Mouse (Mus musculus) limb, embryonic 12.5 days (tissue): ENCODE results near the gene Zfp771. TPM values are rescaled to one million over a fixed set of nuclear protein-coding genes. Genes with fewer than 3 reads are reported as not detected.

Experiments
- ATAC-seq: fragments of 200-750 bp; cut with Nextera tagmentation; 2 replicates; pipeline ENCODE4 v1.8.0; 2017; ENCODE audit warnings: low read depth, moderate TSS enrichment; ENCODE audit not compliant: insufficient number of reproducible peaks, insufficient read depth, low FRiP score, low TSS enrichment
- H3K27ac ChIP-seq: fragments of 300-500 bp; sonication (generic); 2 replicates; pipeline ENCODE4 v1.5.1; 2016; ENCODE audit warnings: mild to moderate bottlenecking, moderate library complexity
- H3K27me3 ChIP-seq: fragments of 300-500 bp; sonication (generic); 2 replicates; pipeline ENCODE4 v1.6.1; 2016; ENCODE audit warnings: mild to moderate bottlenecking, moderate library complexity
- H3K36me3 ChIP-seq: fragments of 300-500 bp; sonication (generic); 2 replicates; pipeline ENCODE4 v1.6.1; 2016; ENCODE audit warnings: mild to moderate bottlenecking, moderate library complexity
- H3K4me1 ChIP-seq: fragments of 300-500 bp; sonication (generic); replicated peaks from 2 replicates; pipeline ENCODE4 v1.6.1; 2016
- H3K4me2 ChIP-seq: fragments of 300-500 bp; sonication (generic); 2 replicates; pipeline ENCODE4 v1.6.1; 2016; ENCODE audit warnings: mild to moderate bottlenecking, moderate library complexity
- H3K4me3 ChIP-seq: fragments of 300-500 bp; sonication (generic); replicated peaks from 2 replicates; pipeline ENCODE4 v1.5.1; 2016; ENCODE audit warnings: mild to moderate bottlenecking
- H3K9ac ChIP-seq: fragments of 300-500 bp; sonication (generic); replicated peaks from 2 replicates; pipeline ENCODE4 v1.6.1; 2016; ENCODE audit warnings: mild to moderate bottlenecking, moderate library complexity
- H3K9me3 ChIP-seq: fragments of 300-500 bp; sonication (generic); 2 replicates; pipeline ENCODE4 v1.6.1; 2016; ENCODE audit warnings: mild to moderate bottlenecking, moderate library complexity
- WGBS: fragments of 180-500 bp; shearing (Covaris S2); methylation state at CpG from one replicate; pipeline ENCODE4 v1.1.7; 2016; 5-methylcytosine and 5-hydroxymethylcytosine counted together
- polyA plus RNA-seq: library from polyadenylated mRNA; unstranded; fragments of >200 nt; fragmentation: Nextera tagmentation; extraction: Ambion mirVana; gene quantifications from 2 replicates; pipeline ENCODE4 v1.2.1, GENCODE M21; 2016

The Zfp771 gene
- polyA plus RNA-seq, 1 experiment from 2014 or later, result 84.1 TPM

DNA sequence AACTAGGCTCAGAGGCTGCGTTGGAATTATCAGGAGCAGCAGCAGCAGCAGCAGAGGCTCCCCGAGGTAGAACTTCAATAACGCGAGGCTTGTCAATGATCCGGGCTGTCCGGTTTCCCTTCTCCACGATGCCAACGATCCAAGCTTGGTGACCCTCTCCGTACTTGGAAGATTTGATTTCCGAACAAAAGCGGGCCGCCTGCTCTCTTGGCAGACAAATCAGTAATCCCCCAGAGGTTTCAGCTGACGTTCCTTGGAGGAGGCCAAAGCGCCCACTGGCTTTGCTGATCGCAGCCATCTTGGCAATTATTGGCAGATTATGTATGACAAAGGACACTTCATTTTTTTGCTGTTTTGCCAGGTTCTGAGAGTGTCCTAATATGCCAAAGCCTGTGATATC, 28.5 kb downstream of the Zfp771 start:
- H3K36me3 ChIP-seq, result peaks cover 38% of the 10 kb centered on the region
- H3K27ac ChIP-seq, result no peak overlapping the region
- no peak overlapping the region for H3K4me3 ChIP-seq
- peaks cover 15% of the 10 kb centered on the region; the same call in 1 of the 2 replicates for H3K9me3 ChIP-seq
- no peak overlapping the region for H3K9ac ChIP-seq
- no peak for ATAC-seq
- peak overlapping the region; percentile 93 for H3K4me2 ChIP-seq
- WGBS, result 98% methylated on average over 15 of the region's 15 CpGs
- H3K27me3 ChIP-seq, result no peaks in the 10 kb centered on the region
- peaks cover 12% of the 10 kb centered on the region for H3K4me1 ChIP-seq

DNA sequence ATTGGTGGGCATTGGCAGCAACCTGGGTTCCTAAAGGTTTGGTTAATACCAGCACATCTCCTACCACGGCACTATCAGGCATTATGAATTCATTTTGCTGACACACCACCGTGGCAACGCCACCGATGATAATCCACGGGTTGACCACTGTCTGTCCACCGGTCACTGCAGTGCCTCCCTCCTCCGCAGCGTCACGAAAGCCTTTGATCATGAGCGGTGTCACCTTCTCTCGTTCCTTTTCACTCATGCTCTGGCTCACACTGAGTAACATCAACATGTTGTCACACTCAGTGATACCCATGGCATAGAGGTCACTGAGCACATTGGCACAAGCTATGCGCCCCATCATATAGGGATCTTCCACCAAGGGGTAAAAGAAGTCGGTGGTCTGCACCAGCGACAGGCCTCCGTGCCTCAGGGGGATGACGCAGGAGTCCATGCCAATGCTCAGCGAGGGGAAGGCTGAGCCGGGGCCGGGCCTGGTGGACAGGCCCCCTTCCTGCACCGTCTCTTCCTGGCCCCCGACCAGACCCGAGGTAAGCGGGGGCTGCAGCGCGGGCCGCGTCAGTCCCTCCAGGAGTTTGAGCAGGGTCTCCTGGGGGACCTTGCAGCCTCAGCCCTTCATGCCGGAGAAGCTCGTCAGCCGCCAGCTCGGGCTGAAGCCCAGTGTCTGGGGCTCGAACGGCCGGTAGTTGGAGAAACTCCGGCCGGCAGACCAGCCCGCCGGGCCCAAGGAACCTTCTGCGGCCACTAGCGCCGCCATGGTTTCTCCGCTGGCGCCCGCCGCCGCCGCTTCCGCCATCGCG, 29.2 kb downstream of the Zfp771 start:
- peak; percentile 83 for ATAC-seq
- Histone ChIP-seq H3K4me1 (peaks cover 12% of the 10 kb centered on the region), H3K27ac (peak overlapping the region; percentile 90), H3K9ac (peak overlapping the region; percentile 90), H3K9me3 (peaks cover 12% of the 10 kb centered on the region; the same call in 1 of the 2 replicates), H3K4me3 (peak overlapping the region; percentile 90), H3K36me3 (peaks cover 38% of the 10 kb centered on the region), H3K27me3 (no peaks in the 10 kb centered on the region), H3K4me2 (peak overlapping the region; percentile 93)
- WGBS, result 17% methylated on average over 50 of the region's 50 CpGs

- H3K4me3 ChIP-seq, result peak within 1 kb of the TSS; percentile 90
- H3K36me3 ChIP-seq, result peaks cover 31% of the 10 kb centered on the region
- peaks cover 3% of the 10 kb centered on the region; the same call in 1 of the 2 replicates for H3K9me3 ChIP-seq
- no peaks in the 10 kb centered on the region for H3K27me3 ChIP-seq
- peak; percentile 86 for ATAC-seq
- WGBS, result 4% methylated on average over 39 of the region's 39 CpGs
- H3K4me2 ChIP-seq, result peak within 1 kb of the TSS; percentile 93
- H3K4me1 ChIP-seq, result peaks cover 12% of the 10 kb centered on the region
- H3K9ac ChIP-seq, result peak within 1 kb of the TSS; percentile 90
- peak within 1 kb of the TSS; percentile 90 for H3K27ac ChIP-seq
Measured at GRCm38 (mm10) chr7:127273925-127274789, 30.1 kb downstream of the Zfp771 start, which contains the start of gene Sephs2. Gene Sephs2, minus strand, starts transcription at chr7:127274055.

DNA sequence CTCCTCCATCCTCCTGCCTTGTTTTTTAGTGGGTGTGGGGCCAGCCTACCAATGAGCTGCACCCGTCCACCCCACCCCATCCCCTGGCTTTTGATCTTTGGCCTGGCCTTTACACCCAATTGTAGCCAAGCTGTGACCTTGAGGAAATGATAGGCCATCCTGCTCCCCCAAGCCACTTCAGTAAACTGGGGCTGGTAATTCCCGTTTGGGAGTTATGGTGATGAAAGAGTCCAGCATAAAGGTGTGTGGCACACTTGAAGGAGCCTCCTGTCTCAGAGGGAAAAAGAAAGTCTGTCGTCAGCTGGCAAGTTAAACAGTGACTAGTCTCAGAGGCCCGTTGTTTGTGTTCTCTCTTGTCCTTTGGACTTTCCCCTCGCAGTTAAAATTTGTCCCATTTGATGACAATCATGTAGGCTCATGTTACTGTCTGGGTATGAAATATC, 32.5 kb downstream of the Zfp771 start:
- Histone ChIP-seq H3K4me2 (no peak overlapping the region), H3K27ac (no peak overlapping the region), H3K9me3 (peaks cover 3% of the 10 kb centered on the region; the same call in 1 of the 2 replicates), H3K4me3 (no peak overlapping the region), H3K9ac (no peak overlapping the region), H3K27me3 (no peaks in the 10 kb centered on the region), H3K36me3 (peaks cover 11% of the 10 kb centered on the region), H3K4me1 (peaks cover 12% of the 10 kb centered on the region)
- no peak for ATAC-seq
- 68% methylated on average over 5 of the region's 5 CpGs for WGBS

GRCm38 (mm10) chr7:127278311-127278710, 34.2 kb downstream of the Zfp771 start:
- Histone ChIP-seq H3K36me3 (no peaks in the 10 kb centered on the region), H3K4me2 (no peak overlapping the region), H3K27ac (no peak overlapping the region), H3K4me1 (peaks cover under 1% of the 10 kb centered on the region; the same call in 1 of the 2 replicates), H3K27me3 (no peaks in the 10 kb centered on the region), H3K9ac (no peak overlapping the region), H3K9me3 (no peaks in the 10 kb centered on the region), H3K4me3 (no peak overlapping the region)
- 26% methylated on average over 8 of the region's 8 CpGs for WGBS
- ATAC-seq, result no peak

- 71% methylated on average over 3 of the region's 3 CpGs for WGBS
- ATAC-seq, result no peak
- H3K36me3 ChIP-seq, result no peaks in the 10 kb centered on the region
Measured at GRCm38 (mm10) chr7:127280092-127280491, 36.0 kb downstream of the Zfp771 start.

GRCm38 (mm10) chr7:127281114-127281513, 37.0 kb downstream of the Zfp771 start:
- WGBS, result 74% methylated on average over 4 of the region's 4 CpGs
- Histone ChIP-seq H3K27me3 (no peaks in the 10 kb centered on the region), H3K4me1 (no peaks in the 10 kb centered on the region), H3K9me3 (no peaks in the 10 kb centered on the region), H3K4me3 (no peak overlapping the region), H3K4me2 (no peak overlapping the region), H3K27ac (no peak overlapping the region), H3K9ac (no peak overlapping the region), H3K36me3 (no peaks in the 10 kb centered on the region)
- no peak for ATAC-seq

More at GRCm38 (mm10) chr7:127280092-127280491, 36.0 kb downstream of the Zfp771 start:
- Histone ChIP-seq H3K27me3 (no peaks in the 10 kb centered on the region), H3K4me1 (no peaks in the 10 kb centered on the region), H3K4me3 (no peak overlapping the region), H3K9ac (no peak overlapping the region), H3K4me2 (no peak overlapping the region), H3K27ac (no peak overlapping the region), H3K9me3 (no peaks in the 10 kb centered on the region)

DNA sequence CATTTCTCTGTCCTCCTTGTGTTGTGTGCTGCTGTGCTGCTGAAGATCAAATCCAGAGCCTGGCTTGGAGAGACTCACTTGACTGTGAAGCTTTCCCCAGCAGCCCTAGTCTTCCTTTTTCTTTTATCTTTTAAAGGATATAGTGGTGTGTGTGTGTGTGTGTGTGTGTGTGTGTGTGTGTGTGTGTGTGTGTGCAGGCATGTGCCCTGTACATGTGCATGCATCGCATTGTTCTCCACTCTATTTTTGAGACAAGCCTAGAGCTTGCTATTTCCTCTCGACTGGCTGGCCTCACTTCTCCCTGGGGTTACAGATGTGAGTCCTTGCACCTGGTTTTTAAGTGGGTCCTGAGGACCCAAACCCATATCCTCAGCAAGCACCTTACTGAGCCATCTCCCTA, 38.1 kb downstream of the Zfp771 start:
- no peaks in the 10 kb centered on the region for H3K27me3 ChIP-seq
- H3K4me1 ChIP-seq, result no peaks in the 10 kb centered on the region
- 83% methylated on average over 2 of the region's 2 CpGs for WGBS
- H3K27ac ChIP-seq, result no peak overlapping the region
- H3K4me2 ChIP-seq, result no peak overlapping the region
- H3K9me3 ChIP-seq, result peaks cover 8% of the 10 kb centered on the region; the same call in 1 of the 2 replicates
- no peaks in the 10 kb centered on the region for H3K36me3 ChIP-seq
- no peak overlapping the region for H3K9ac ChIP-seq
- no peak for ATAC-seq
- H3K4me3 ChIP-seq, result no peak overlapping the region

DNA sequence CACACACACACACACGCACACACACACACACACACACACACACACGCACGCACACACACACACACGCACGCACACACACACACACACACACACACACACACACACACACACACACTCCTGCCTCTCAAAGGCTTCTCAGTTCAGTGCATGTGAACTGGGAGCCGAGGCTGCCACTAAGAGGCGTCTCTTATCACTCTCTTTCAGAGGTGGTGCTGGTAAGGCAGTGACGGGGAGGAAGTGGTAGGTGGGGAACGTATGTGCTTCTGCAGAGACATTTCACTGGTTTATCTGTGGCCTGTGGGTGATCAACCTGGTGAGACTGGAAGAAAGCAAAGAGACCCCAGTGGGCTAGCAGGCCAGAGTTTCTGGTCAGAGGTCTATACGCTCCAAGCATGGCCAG, 41.1 kb downstream of the Zfp771 start:
- Histone ChIP-seq H3K9ac (no peak overlapping the region), H3K27me3 (no peaks in the 10 kb centered on the region), H3K4me2 (no peak overlapping the region), H3K4me1 (no peaks in the 10 kb centered on the region), H3K36me3 (no peaks in the 10 kb centered on the region), H3K9me3 (peaks cover 20% of the 10 kb centered on the region), H3K4me3 (no peak overlapping the region), H3K27ac (no peak overlapping the region)
- 85% methylated on average over 6 of the region's 10 CpGs for WGBS
- ATAC-seq, result no peak

- Histone ChIP-seq H3K9ac (no peak overlapping the region), H3K4me2 (no peak overlapping the region), H3K36me3 (no peaks in the 10 kb centered on the region), H3K27ac (no peak overlapping the region), H3K27me3 (no peaks in the 10 kb centered on the region), H3K9me3 (peaks cover 20% of the 10 kb centered on the region), H3K4me3 (no peak overlapping the region), H3K4me1 (no peaks in the 10 kb centered on the region)
- 72% methylated on average over 1 of the region's 1 CpGs for WGBS
- no peak for ATAC-seq
Measured at GRCm38 (mm10) chr7:127287940-127288339, 43.9 kb downstream of the Zfp771 start.

DNA sequence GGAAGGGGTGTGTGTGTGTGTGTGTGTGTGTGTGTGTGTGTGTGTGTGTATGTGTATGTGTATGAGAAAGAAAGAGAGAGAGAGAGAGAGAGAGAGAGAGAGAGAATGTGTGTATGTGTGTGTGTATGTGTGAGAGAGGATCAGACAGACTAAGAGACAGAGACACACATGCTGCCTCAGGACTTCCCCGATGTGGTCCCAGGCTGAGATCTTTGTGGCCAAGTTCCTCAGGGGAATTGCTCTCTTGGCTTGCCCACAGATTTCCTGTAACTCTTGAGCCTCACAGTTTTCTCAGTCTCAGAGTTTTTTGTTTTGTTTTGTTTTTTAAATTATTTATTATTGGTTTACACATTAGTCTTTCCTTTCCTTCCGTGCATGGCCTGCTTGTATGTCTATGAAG, 45.2 kb downstream of the Zfp771 start:
- Histone ChIP-seq H3K27ac (no peak overlapping the region), H3K4me1 (no peaks in the 10 kb centered on the region), H3K9me3 (peaks cover 20% of the 10 kb centered on the region), H3K27me3 (no peaks in the 10 kb centered on the region), H3K4me2 (no peak overlapping the region), H3K4me3 (no peak overlapping the region), H3K9ac (no peak overlapping the region), H3K36me3 (no peaks in the 10 kb centered on the region)
- 73% methylated on average over 2 of the region's 2 CpGs for WGBS
- ATAC-seq, result no peak
